Mouse (Mus musculus): ENCODE measurements around the gene 4932438H23Rik.

DNA sequence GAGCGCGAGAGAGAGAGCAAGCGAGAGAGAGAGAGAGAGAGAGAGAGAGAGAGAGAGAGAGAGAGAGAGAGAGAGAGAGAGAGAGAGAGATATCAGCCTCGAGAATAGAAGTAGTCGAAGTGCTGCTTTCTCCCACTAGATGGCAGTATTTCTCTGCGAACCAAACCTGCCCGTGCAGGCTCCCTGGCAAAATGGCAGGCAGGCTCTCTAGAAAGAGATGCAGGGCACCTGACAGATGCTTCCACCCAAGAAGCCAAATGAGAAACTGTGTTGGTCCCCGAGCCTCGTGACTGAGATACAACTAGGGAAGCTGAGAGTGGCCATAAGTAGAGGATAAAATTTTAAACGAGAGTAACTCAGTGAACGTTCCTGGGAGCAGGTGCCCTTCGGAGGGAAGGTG lies 13.4 kb downstream of the 4932438H23Rik start:
- peak; percentile 91 for TF ChIP-seq RAD21 (IDR thresholded peaks at IDR 0.05; ENCODE audit: low read depth, low read length)
- no peak for TF ChIP-seq POLR2A (IDR thresholded peaks at IDR 0.05; ENCODE audit: control insufficient read depth in 1 of 2, insufficient read depth in 1 of 2, low read depth in 1 of 2, low read length in 2 of 2, poor library complexity in 1 of 2)
- no peak for TF ChIP-seq TCF12 (IDR thresholded peaks at IDR 0.05; ENCODE audit: low read depth, low read length)
- no peak for TF ChIP-seq USF1 (IDR thresholded peaks at IDR 0.05; ENCODE audit: low read depth, low read length)
- TF ChIP-seq CTCF (IDR thresholded peaks at IDR 0.05 in 2 of 3, conservative IDR thresholded peaks at IDR 0.05 in 1 of 3; ENCODE audit: control insufficient read depth in 1 of 3, insufficient read depth in 1 of 3, low read depth in 2 of 3, low read length in 3 of 3, poor library complexity in 1 of 3, severe bottlenecking in 1 of 3) = peak; percentile 44 to 83 (median 78); a peak in 5 of 6 replicates
- no peak for TF ChIP-seq GATA1 (IDR thresholded peaks at IDR 0.05; ENCODE audit: low read depth, low read length)
- TF ChIP-seq SIN3A (IDR thresholded peaks at IDR 0.05; ENCODE audit: low read length) = peak; percentile 37; the same call in 1 of the 2 replicates
- TF ChIP-seq BHLHE40 (IDR thresholded peaks at IDR 0.05; ENCODE audit: borderline replicate concordance, low read depth, low read length) = no peak
- TF ChIP-seq MXI1 (IDR thresholded peaks at IDR 0.05; ENCODE audit: low read depth, low read length) = no peak
- peak; percentile 97 for TF ChIP-seq ZC3H11A (IDR thresholded peaks at IDR 0.05; ENCODE audit: low read depth, low read length)
- TF ChIP-seq TAL1 (IDR thresholded peaks at IDR 0.05; ENCODE audit: low read length) = no peak

Measured in MEL (cell line).